Mouse (Mus musculus): ENCODE data around the gene Sgip1. TPM values are rescaled to one million over a fixed set of nuclear protein-coding genes. Genes with fewer than 3 reads are reported as not detected.

The Sgip1 gene
- polyA plus RNA-seq, 1 experiment from 2014 or later = 69.5 TPM

- H3K4me3 ChIP-seq = no peak overlapping the region
- peak; percentile 70 for ATAC-seq (ENCODE audit: low FRiP score, low read depth)
Observed at GRCm38 (mm10) chr4:102783063-102783748, 42.1 kb downstream of the Sgip1 start.

GRCm38 (mm10) chr4:102785158-102785557 lies 44.1 kb downstream of the Sgip1 start:
- 88% methylated on average over 4 of the region's 4 CpGs for WGBS
- Histone ChIP-seq H3K4me2 (no peak overlapping the region), H3K27ac (replicated peaks) (no peak overlapping the region), H3K4me3 (no peak overlapping the region), H3K9me3 (no peaks in the 10 kb centered on the region), H3K4me1 (replicated peaks) (peaks cover 3% of the 10 kb centered on the region; the same call in 1 of the 2 replicates), H3K27me3 (no peaks in the 10 kb centered on the region), H3K9ac (no peak overlapping the region), H3K36me3 (no peaks in the 10 kb centered on the region)
- ATAC-seq (ENCODE audit: low FRiP score, low read depth) = no peak

More at GRCm38 (mm10) chr4:102783063-102783748, 42.1 kb downstream of the Sgip1 start:
- H3K4me1 ChIP-seq (replicated peaks) = peaks cover 8% of the 10 kb centered on the region; the same call in 1 of the 2 replicates
- H3K36me3 ChIP-seq = no peaks in the 10 kb centered on the region
- no peaks in the 10 kb centered on the region for H3K27me3 ChIP-seq
- H3K9ac ChIP-seq = no peak overlapping the region
- 71% methylated on average over 7 of the region's 7 CpGs for WGBS
- no peaks in the 10 kb centered on the region for H3K9me3 ChIP-seq
- 0 out of 2 replicates have a peak overlapping the region, but pooled peaks have one; percentile 27 for H3K27ac ChIP-seq (replicated peaks)
- no peak overlapping the region for H3K4me2 ChIP-seq

DNA sequence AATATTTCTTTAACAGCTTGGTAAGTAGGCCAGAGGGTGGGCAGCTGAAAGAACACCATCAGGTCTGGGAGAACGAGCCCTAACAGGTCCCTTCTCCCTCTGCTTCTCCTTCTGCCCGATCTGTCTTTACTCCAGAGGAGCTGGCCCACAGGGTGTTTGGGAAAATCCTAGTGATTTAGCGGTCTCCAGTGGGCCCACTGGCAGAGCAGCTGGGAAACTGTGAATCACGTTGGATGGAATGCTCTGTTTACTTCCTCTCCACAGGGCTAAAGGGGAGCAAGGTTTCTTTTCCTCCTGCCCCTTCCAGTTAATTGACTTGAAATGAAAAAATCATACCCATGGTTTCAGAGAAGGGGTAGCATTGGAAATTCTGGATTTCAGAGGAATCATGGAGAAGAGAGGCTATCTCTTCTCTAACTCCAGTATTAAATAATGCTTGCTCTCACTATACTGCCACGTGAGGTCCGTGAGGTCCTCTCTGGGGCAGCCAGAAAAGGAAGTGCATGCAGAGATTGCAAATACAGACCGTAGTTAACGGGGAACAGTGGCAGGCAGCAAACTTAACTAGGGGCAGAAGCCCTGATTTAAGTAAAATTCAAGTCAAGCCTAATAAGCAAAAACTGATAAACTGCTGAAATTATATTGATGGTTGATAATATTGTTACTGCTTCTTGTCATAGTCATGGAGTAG lies 51.1 kb downstream of the Sgip1 start:
- no peak for ATAC-seq (ENCODE audit: low FRiP score, low read depth)
- Histone ChIP-seq H3K9me3 (no peaks in the 10 kb centered on the region), H3K4me1 (replicated peaks) (peaks cover 8% of the 10 kb centered on the region; the same call in 1 of the 2 replicates), H3K4me3 (no peak overlapping the region), H3K27me3 (no peaks in the 10 kb centered on the region), H3K9ac (no peak overlapping the region), H3K27ac (replicated peaks) (no peak overlapping the region), H3K36me3 (no peaks in the 10 kb centered on the region), H3K4me2 (no peak overlapping the region)
- WGBS = 73% methylated on average over 8 of the region's 8 CpGs

- WGBS = 93% methylated on average over 1 of the region's 1 CpGs
- H3K9ac ChIP-seq = no peak overlapping the region
- no peaks in the 10 kb centered on the region for H3K27me3 ChIP-seq
- no peaks in the 10 kb centered on the region for H3K36me3 ChIP-seq
- peaks cover 8% of the 10 kb centered on the region for H3K4me1 ChIP-seq (replicated peaks)
- no peak overlapping the region for H3K4me2 ChIP-seq
- no peak overlapping the region for H3K4me3 ChIP-seq
- H3K9me3 ChIP-seq = no peaks in the 10 kb centered on the region
- ATAC-seq (ENCODE audit: low FRiP score, low read depth) = no peak
- H3K27ac ChIP-seq (replicated peaks) = no peak overlapping the region
Observed at GRCm38 (mm10) chr4:102801471-102801870, 60.4 kb downstream of the Sgip1 start.

- Histone ChIP-seq H3K9me3 (no peaks in the 10 kb centered on the region), H3K27ac (replicated peaks) (no peak overlapping the region), H3K4me2 (no peak overlapping the region), H3K9ac (no peak overlapping the region), H3K27me3 (no peaks in the 10 kb centered on the region), H3K4me1 (replicated peaks) (peaks cover 8% of the 10 kb centered on the region), H3K36me3 (no peaks in the 10 kb centered on the region), H3K4me3 (no peak overlapping the region)
- WGBS = 96% methylated on average over 4 of the region's 4 CpGs
- ATAC-seq (ENCODE audit: low FRiP score, low read depth) = no peak
Observed at GRCm38 (mm10) chr4:102801936-102802335, 60.8 kb downstream of the Sgip1 start.

- H3K27me3 ChIP-seq = no peaks in the 10 kb centered on the region
- no peaks in the 10 kb centered on the region for H3K36me3 ChIP-seq
- H3K9ac ChIP-seq = no peak overlapping the region
- no peak overlapping the region for H3K4me2 ChIP-seq
- no peak overlapping the region for H3K4me3 ChIP-seq
- peaks cover 8% of the 10 kb centered on the region for H3K4me1 ChIP-seq (replicated peaks)
- WGBS = 40% methylated on average over 5 of the region's 5 CpGs
- ATAC-seq (ENCODE audit: low FRiP score, low read depth) = 0 out of 2 replicates have a peak, but pooled peaks have one; percentile 54
- H3K27ac ChIP-seq (replicated peaks) = no peak overlapping the region
- no peaks in the 10 kb centered on the region for H3K9me3 ChIP-seq
Observed at GRCm38 (mm10) chr4:102804611-102805010, 63.5 kb downstream of the Sgip1 start.

DNA sequence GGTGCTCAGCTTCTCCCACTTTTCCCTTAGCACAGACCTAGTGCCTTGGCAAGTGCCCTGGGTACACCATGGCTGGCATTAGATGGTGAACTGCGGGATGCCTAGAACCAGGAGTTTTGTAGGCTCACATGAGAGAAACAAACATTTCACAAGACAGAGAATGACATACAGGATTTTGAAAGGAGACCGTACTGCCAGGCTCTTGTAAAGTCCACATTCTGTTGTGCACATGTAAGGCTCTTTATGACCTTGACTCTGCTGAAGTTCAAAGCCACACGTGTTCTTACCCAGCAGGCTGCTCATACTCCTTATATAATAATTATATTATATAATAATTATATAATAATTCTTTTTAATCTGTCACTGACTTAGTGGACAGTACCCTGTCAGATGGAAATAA lies 65.9 kb downstream of the Sgip1 start:
- Histone ChIP-seq H3K9ac (no peak overlapping the region), H3K4me2 (no peak overlapping the region), H3K4me1 (replicated peaks) (peaks cover 8% of the 10 kb centered on the region), H3K27me3 (no peaks in the 10 kb centered on the region), H3K27ac (replicated peaks) (no peak overlapping the region), H3K9me3 (no peaks in the 10 kb centered on the region), H3K36me3 (no peaks in the 10 kb centered on the region), H3K4me3 (no peak overlapping the region)
- ATAC-seq (ENCODE audit: low FRiP score, low read depth) = no peak
- WGBS = 91% methylated on average over 3 of the region's 3 CpGs

DNA sequence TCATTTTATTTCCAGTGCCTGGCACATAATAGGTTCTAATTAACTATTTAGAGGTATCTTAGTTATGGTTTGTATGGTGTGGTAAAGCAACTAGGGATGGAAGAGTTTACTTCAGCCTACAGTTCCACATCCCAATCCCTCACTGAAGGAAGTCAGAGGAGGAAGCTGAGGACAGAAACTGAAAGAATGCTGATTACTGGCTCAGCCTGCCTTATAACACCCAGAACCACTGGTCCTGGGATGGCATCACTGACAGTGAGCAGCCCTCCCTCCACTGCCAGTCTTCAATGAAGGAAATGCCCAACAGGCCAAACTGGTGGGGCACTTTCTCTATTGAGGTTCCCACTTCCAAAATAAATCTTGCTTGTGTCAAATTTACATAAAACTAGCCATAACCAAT lies 67.2 kb downstream of the Sgip1 start:
- H3K27ac ChIP-seq (replicated peaks) = no peak overlapping the region
- peaks cover 8% of the 10 kb centered on the region for H3K4me1 ChIP-seq (replicated peaks)

GRCm38 (mm10) chr4:102809296-102809695 lies 68.2 kb downstream of the Sgip1 start:
- 82% methylated on average over 4 of the region's 4 CpGs for WGBS
- H3K9me3 ChIP-seq = no peaks in the 10 kb centered on the region

More for the DNA sequence above, 67.2 kb downstream of the Sgip1 start:
- Histone ChIP-seq H3K4me3 (no peak overlapping the region), H3K9me3 (no peaks in the 10 kb centered on the region), H3K9ac (no peak overlapping the region), H3K27me3 (no peaks in the 10 kb centered on the region), H3K4me2 (no peak overlapping the region), H3K36me3 (no peaks in the 10 kb centered on the region)
- no peak for ATAC-seq (ENCODE audit: low FRiP score, low read depth)

DNA sequence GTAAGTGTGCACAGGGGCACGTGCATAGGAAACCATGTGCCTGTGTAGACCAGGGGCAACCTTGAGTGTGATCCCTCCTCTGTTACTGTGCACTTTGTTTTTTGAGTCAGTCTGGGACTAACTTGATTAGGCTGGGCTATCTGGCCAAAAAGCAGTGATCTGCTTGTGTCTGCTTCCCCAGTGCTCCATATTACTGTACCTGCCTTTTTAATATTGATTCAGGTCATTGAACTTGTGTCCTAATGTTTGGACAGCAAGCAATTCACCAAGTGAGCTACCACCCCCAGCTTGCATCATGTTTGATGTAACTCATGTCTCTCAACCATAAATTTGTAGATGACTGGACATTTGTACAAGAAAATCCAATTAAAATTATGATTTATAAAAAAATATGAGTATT lies 69.2 kb downstream of the Sgip1 start:
- no peaks in the 10 kb centered on the region for H3K9me3 ChIP-seq
- 93% methylated on average over 1 of the region's 1 CpGs for WGBS
- H3K4me3 ChIP-seq = no peak overlapping the region
- H3K9ac ChIP-seq = no peak overlapping the region
- no peaks in the 10 kb centered on the region for H3K36me3 ChIP-seq
- ATAC-seq (ENCODE audit: low FRiP score, low read depth) = no peak
- H3K27ac ChIP-seq (replicated peaks) = no peak overlapping the region
- H3K4me2 ChIP-seq = no peak overlapping the region
- no peaks in the 10 kb centered on the region for H3K4me1 ChIP-seq (replicated peaks)
- no peaks in the 10 kb centered on the region for H3K27me3 ChIP-seq

More at GRCm38 (mm10) chr4:102809296-102809695, 68.2 kb downstream of the Sgip1 start:
- H3K4me1 ChIP-seq (replicated peaks) = peaks cover 5% of the 10 kb centered on the region
- no peak overlapping the region for H3K4me3 ChIP-seq
- H3K4me2 ChIP-seq = no peak overlapping the region
- H3K27ac ChIP-seq (replicated peaks) = no peak overlapping the region
- no peaks in the 10 kb centered on the region for H3K27me3 ChIP-seq
- no peak for ATAC-seq (ENCODE audit: low FRiP score, low read depth)
- no peaks in the 10 kb centered on the region for H3K36me3 ChIP-seq
- H3K9ac ChIP-seq = no peak overlapping the region

DNA sequence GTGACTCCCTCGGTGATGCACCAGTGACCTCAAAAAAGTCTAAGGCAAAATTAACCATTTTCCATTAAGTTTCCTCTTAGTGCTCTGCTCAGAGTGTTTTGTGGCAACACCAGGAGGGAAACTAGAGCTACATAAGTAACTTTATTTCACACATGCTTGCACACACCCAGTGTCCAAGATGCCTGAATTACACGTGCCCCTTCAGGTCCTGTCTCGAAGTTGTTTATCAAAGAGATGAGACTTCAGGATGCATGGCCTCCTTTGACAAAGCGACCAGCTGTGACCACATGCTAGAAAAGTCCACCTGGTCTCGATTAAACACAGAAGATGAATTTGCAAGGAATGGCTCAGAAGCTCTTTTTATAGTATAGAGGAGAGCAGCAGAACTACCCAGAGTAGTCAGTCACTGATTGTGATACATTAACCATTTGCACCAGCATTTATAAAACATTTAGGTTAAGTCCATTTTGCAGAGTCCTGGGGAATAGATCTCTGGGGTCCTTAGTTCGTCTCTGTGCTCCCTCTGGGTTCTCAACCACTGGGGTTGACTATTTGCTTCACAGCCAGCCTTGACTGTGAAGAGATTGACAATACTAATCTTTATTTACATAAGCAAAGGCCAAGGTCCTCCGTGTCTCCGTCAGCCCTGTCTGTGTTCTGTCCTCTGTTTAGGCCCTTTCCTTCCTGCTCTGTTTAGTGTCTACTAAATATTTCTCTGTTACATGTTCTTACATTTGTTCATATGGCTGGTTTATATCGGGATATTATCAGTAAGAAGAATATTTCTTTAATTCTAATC lies 70.1 kb downstream of the Sgip1 start:
- no peaks in the 10 kb centered on the region for H3K27me3 ChIP-seq
- no peak for ATAC-seq (ENCODE audit: low FRiP score, low read depth)
- no peak overlapping the region for H3K4me2 ChIP-seq
- no peaks in the 10 kb centered on the region for H3K9me3 ChIP-seq
- H3K36me3 ChIP-seq = no peaks in the 10 kb centered on the region
- no peak overlapping the region for H3K27ac ChIP-seq (replicated peaks)
- H3K4me1 ChIP-seq (replicated peaks) = no peaks in the 10 kb centered on the region
- no peak overlapping the region for H3K4me3 ChIP-seq
- no peak overlapping the region for H3K9ac ChIP-seq
- WGBS = 57% methylated on average over 9 of the region's 9 CpGs

DNA sequence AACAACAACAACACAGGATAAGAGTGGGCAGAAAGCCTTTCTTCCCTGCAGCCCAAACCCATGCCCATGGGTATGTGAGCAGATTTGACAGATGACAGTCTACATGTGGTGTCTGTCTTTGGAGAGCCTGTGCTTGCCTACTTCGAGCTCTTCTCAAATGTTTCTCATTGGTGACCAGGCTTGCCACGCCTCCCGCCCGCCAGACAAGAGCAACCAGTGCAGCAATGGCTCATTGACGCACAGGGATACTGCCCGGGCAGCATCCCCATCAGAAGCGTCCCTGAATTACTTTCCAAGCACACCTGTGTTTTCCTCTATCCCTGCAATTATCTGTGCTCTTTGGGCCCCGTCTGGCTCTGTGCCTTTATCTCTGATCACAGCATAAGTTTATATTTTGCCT lies 72.2 kb downstream of the Sgip1 start:
- Histone ChIP-seq H3K27ac (replicated peaks) (no peak overlapping the region), H3K4me2 (no peak overlapping the region), H3K4me1 (replicated peaks) (no peaks in the 10 kb centered on the region; the same call in 1 of the 2 replicates), H3K9ac (no peak overlapping the region), H3K9me3 (no peaks in the 10 kb centered on the region), H3K36me3 (no peaks in the 10 kb centered on the region), H3K27me3 (no peaks in the 10 kb centered on the region), H3K4me3 (no peak overlapping the region)
- no peak for ATAC-seq (ENCODE audit: low FRiP score, low read depth)
- WGBS = 85% methylated on average over 8 of the region's 8 CpGs
